Mouse (Mus musculus) E14TG2a.4 (cell line): ENCODE results near the gene Tenm4.
A peak's percentile ranks its signal among the peaks of the same experiment; 100 is the strongest.

Experiments
- H3K27me3 ChIP-seq: 2 replicates; pipeline ENCODE4 v1.6.1; 2014; ENCODE audit warnings: low read length, control low read depth; ENCODE audit not compliant: insufficient read depth
- H3K36me3 ChIP-seq: 2 replicates; pipeline ENCODE4 v1.6.1; 2014; ENCODE audit warnings: low read length, control low read depth; ENCODE audit not compliant: insufficient read depth
- H3K4me1 ChIP-seq: replicated peaks from 2 replicates; pipeline ENCODE4 v1.6.1; 2014; ENCODE audit warnings: low read depth, low read length, control low read depth
- H3K4me3 ChIP-seq: replicated peaks from 2 replicates; pipeline ENCODE4 v1.5.1; 2014; ENCODE audit warnings: mild to moderate bottlenecking, low read length
- H3K9me3 ChIP-seq: 2 replicates; pipeline ENCODE4 v1.6.1; 2014; ENCODE audit warnings: low read length, control low read depth
- CTCF ChIP-seq: conservative IDR thresholded peaks from 2 replicates; pipeline ENCODE4 v1.5.1; 2014; ENCODE audit warnings: low read length
- NANOG ChIP-seq: IDR thresholded peaks from 2 replicates; pipeline ENCODE4 v1.6.1; 2014; ENCODE audit warnings: borderline replicate concordance, low read length, mixed read lengths
- POU5F1 ChIP-seq: IDR thresholded peaks from 2 replicates; pipeline ENCODE4 v1.6.1; 2014; ENCODE audit warnings: low read length, borderline replicate concordance

Gene Tenm4

GRCm38 (mm10) chr7:96633008-96633407 is 462.0 kb downstream of the Tenm4 start:
- peaks cover 9% of the 10 kb centered on the region for H3K4me1 ChIP-seq
- H3K9me3 ChIP-seq: no peaks in the 10 kb centered on the region
- no peak overlapping the region for H3K4me3 ChIP-seq
- H3K27me3 ChIP-seq: peaks cover 3% of the 10 kb centered on the region; the same call in 1 of the 2 replicates
- TF ChIP-seq POU5F1: no peak
- no peak for TF ChIP-seq CTCF
- no peak for TF ChIP-seq NANOG
- no peaks in the 10 kb centered on the region for H3K36me3 ChIP-seq

- no peaks in the 10 kb centered on the region for H3K36me3 ChIP-seq
- TF ChIP-seq POU5F1: no peak
- no peak for TF ChIP-seq NANOG
- TF ChIP-seq CTCF: no peak
- peaks cover 9% of the 10 kb centered on the region for H3K4me1 ChIP-seq
- peaks cover 12% of the 10 kb centered on the region for H3K27me3 ChIP-seq
- H3K9me3 ChIP-seq: no peaks in the 10 kb centered on the region
- no peak overlapping the region for H3K4me3 ChIP-seq
These were observed 464.9 kb downstream of the Tenm4 start for GRCm38 (mm10) chr7:96635830-96636440.

DNA sequence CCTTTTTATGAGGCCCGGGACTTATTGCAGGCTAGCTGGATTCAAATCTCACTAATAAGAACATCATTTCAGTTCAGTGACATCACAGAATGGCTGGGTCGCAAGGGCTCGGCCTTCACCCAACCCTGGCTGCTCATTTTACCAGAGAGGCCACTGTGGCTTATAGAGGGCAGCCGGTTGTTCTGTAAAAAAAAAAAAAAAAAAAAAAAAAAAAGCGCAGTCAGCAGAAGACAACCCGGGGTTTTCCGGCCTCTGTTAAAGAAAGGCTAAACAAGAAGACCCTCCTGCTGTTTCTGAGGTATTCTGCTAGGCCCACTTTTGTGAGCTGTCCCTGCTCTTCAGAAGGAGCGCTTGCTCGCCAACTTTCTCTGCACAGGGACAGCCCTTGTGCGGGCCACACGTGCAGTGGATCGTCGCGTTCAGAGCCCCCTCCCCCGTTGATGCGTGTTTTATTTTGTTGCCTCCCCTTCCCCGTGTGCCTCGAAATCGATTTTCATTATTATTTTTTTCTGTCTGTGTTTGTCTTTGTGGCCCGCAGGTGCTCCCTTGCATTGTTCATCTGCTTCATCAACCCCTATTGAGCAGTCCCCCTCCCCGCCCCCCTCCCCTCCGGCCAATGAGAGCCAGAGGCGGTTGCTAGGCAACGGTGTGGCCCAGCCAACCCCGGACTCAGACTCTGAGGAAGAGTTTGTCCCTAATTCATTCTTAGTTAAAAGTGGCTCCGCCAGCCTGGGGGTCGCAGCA is 472.6 kb downstream of the Tenm4 start:
- TF ChIP-seq POU5F1: no peak
- no peak for TF ChIP-seq NANOG
- H3K27me3 ChIP-seq: peaks cover 21% of the 10 kb centered on the region

DNA sequence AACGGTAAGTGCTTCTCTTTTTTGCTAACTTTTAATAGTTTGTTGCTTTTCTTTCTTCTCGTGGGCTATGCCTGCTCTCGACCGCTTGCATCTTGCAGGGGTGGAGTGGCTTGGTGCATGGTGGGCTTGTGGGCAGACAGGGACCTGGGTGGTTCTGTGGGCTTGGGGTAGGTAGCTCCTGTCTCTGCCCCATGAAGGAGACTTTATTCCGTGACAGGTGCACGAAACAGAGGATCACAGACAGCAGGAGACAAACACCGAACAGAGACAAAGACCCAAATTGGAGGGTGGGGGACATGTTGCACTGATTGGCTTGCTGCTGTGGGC is 473.1 kb downstream of the Tenm4 start:
- peak overlapping the region; percentile 62; the same call in 1 of the 2 replicates for H3K4me3 ChIP-seq
- TF ChIP-seq CTCF (no peak), POU5F1 (no peak), NANOG (no peak)

More for the DNA sequence above, 472.6 kb downstream of the Tenm4 start:
- peak overlapping the region; percentile 62 for H3K4me3 ChIP-seq
- no peaks in the 10 kb centered on the region for H3K9me3 ChIP-seq
- peaks cover 39% of the 10 kb centered on the region for H3K4me1 ChIP-seq
- H3K36me3 ChIP-seq: no peaks in the 10 kb centered on the region

GRCm38 (mm10) chr7:96647657-96648056 is 476.6 kb downstream of the Tenm4 start:
- Histone ChIP-seq H3K36me3 (no peaks in the 10 kb centered on the region), H3K9me3 (no peaks in the 10 kb centered on the region), H3K27me3 (peaks cover 15% of the 10 kb centered on the region), H3K4me3 (no peak overlapping the region), H3K4me1 (peaks cover 55% of the 10 kb centered on the region)
- TF ChIP-seq NANOG: no peak
- TF ChIP-seq POU5F1: no peak
- TF ChIP-seq CTCF: no peak

More for the DNA sequence above, 473.1 kb downstream of the Tenm4 start:
- H3K27me3 ChIP-seq: peaks cover 15% of the 10 kb centered on the region
- peaks cover 39% of the 10 kb centered on the region for H3K4me1 ChIP-seq
- H3K9me3 ChIP-seq: no peaks in the 10 kb centered on the region
- no peaks in the 10 kb centered on the region for H3K36me3 ChIP-seq

GRCm38 (mm10) chr7:96648606-96649005 is 477.6 kb downstream of the Tenm4 start:
- TF ChIP-seq CTCF: no peak
- TF ChIP-seq POU5F1: no peak
- Histone ChIP-seq H3K9me3 (no peaks in the 10 kb centered on the region), H3K36me3 (no peaks in the 10 kb centered on the region), H3K27me3 (peaks cover 12% of the 10 kb centered on the region), H3K4me1 (peaks cover 47% of the 10 kb centered on the region), H3K4me3 (no peak overlapping the region)

GRCm38 (mm10) chr7:96649171-96649570 is 478.1 kb downstream of the Tenm4 start:
- H3K27me3 ChIP-seq: peaks cover 12% of the 10 kb centered on the region
- TF ChIP-seq NANOG (no peak), POU5F1 (no peak), CTCF (no peak)

GRCm38 (mm10) chr7:96650435-96650834 is 479.4 kb downstream of the Tenm4 start:
- peaks cover 48% of the 10 kb centered on the region for H3K4me1 ChIP-seq
- no peaks in the 10 kb centered on the region for H3K36me3 ChIP-seq
- H3K9me3 ChIP-seq: no peaks in the 10 kb centered on the region
- no peak overlapping the region for H3K4me3 ChIP-seq
- H3K27me3 ChIP-seq: peaks cover 8% of the 10 kb centered on the region
- TF ChIP-seq CTCF (no peak), NANOG (no peak), POU5F1 (no peak)

More at GRCm38 (mm10) chr7:96649171-96649570, 478.1 kb downstream of the Tenm4 start:
- Histone ChIP-seq H3K9me3 (no peaks in the 10 kb centered on the region), H3K4me1 (peaks cover 49% of the 10 kb centered on the region), H3K36me3 (no peaks in the 10 kb centered on the region), H3K4me3 (no peak overlapping the region)
